Comparison of ENCODE assay signal across 11 mouse cellular contexts in genomic region chr14:13995206-13996097, GRCm38 (mm10). TPM values are rescaled to one million over a fixed set of nuclear protein-coding genes. Genes with fewer than 3 reads are reported as not detected.
A peak's percentile ranks its signal among the peaks of the same experiment; 100 is the strongest.
DNase-seq lines count a peak whose midpoint lies in the region; ATAC-seq and TF ChIP-seq lines count a peak whose summit lies in the region.
"Had no signal": no experiment of that assay in that cellular context is flagged by ENCODE, and none has a peak within 500 bp of the region (broad histone marks: within the 10 kb centered on the region; RNA-seq: fewer than 3 reads in every experiment).

No protein-coding gene starts in this region.

- TF ChIP-seq POLR2A in spleen, adult 2 months (IDR thresholded peaks at IDR 0.05; ENCODE audit: low read depth, low read length), result no peak

- no peaks in the 10 kb centered on the region for H3K36me3 ChIP-seq in spleen, adult 2 months (ENCODE audit: control insufficient read depth, insufficient read depth, low read length)
- H3K36me3 ChIP-seq: midbrain, embryonic 12.5 days had no signal

- no peak for DNase-seq in gastrocnemius, adult 2 months
- DNase-seq in gastrocnemius, postnatal 4 days (ENCODE audit: low spot score in 2 of 2), result no peak
- DNase-seq in spleen, adult 2 months (ENCODE audit: low read depth in 1 of 2, low spot score in 2 of 2), result no peak
- DNase-seq in spleen, adult 12 weeks (ENCODE audit: low spot score), result no peak
- peak; percentile 68 to 78 for DNase-seq in kidney, postnatal 25 days
- DNase-seq in cerebellum, postnatal 25 days, result no peak
- DNase-seq in thymus, postnatal 0 days (ENCODE audit: low spot score), result no peak
- DNase-seq: adrenal gland, postnatal 25 days; thymus, postnatal 36 days had no signal

- ATAC-seq in CD4-positive, CD25-positive, alpha-beta regulatory T cell, adult 4 months, result no peak

- intact Hi-C loops in gastrocnemius, adult 2 months (cut with DNase I), result no loop called here

- H3K4me3 ChIP-seq in gastrocnemius, adult 2 months, result no peak overlapping the region
- H3K4me3 ChIP-seq in spleen, adult 2 months (ENCODE audit: extremely low read depth, insufficient read depth, insufficient read length), result no peak overlapping the region
- H3K4me3 ChIP-seq: midbrain, embryonic 12.5 days had no signal

- H3K27me3 ChIP-seq in spleen, adult 2 months (ENCODE audit: control insufficient read depth, insufficient read depth, low read length), result no peaks in the 10 kb centered on the region
- H3K27me3 ChIP-seq: midbrain, embryonic 12.5 days had no signal

- H3K27ac ChIP-seq in gastrocnemius, adult 2 months, result no peak overlapping the region
- H3K27ac ChIP-seq in spleen, adult 2 months (ENCODE audit: insufficient read depth, low read length), result 0 out of 2 replicates have a peak overlapping the region, but pooled peaks have one; percentile 1
- H3K27ac ChIP-seq: midbrain, embryonic 12.5 days had no signal

- WGBS in spleen, adult 2 months, result 79% methylated on average over 9 of the region's 9 CpGs

- TF ChIP-seq CTCF in gastrocnemius, adult 2 months (IDR thresholded peaks at IDR 0.05), result peak; percentile 19; the same call in 1 of the 2 replicates
- no peak for TF ChIP-seq CTCF in spleen, adult 2 months (IDR thresholded peaks at IDR 0.05; ENCODE audit: extremely low read depth, insufficient read depth, insufficient read length, insufficient replicate concordance)

- no peaks in the 10 kb centered on the region for H3K4me1 ChIP-seq in spleen, adult 2 months (ENCODE audit: control insufficient read depth, insufficient read depth, insufficient read length)
- H3K4me1 ChIP-seq: midbrain, embryonic 12.5 days had no signal

RNA-seq across cellular contexts. Expression of gene Thoc7, which starts 33.8 kb away (rescaled TPM):
- total RNA-seq in gastrocnemius, adult 2 months (2021), result 100 to 1,000 TPM; 125 to 155 TPM
- 100 to 1,000 TPM; 101 to 109 TPM for total RNA-seq in gastrocnemius, postnatal 4 days (2021)
- polyA plus RNA-seq in spleen, adult 2 months (2012; rRNA removed), result 7.0 and 8.2 TPM in 2 replicates
- polyA plus RNA-seq in CD4-positive, CD25-positive, alpha-beta regulatory T cell, adult 4 months (2017; shearing (Covaris generic)), result 100 to 1,000 TPM; 113 to 135 TPM
- polyA plus RNA-seq in thymus, postnatal 0 days (2015; fragmentation: Nextera tagmentation; extraction: Ambion mirVana), result 235 TPM in 2 replicates

RNA-seq across cellular contexts. Expression of gene Atxn7, which starts 34.2 kb away (rescaled TPM):
- total RNA-seq in gastrocnemius, adult 2 months (2021), result 10 to 100 TPM; 18.1 to 20.5 TPM
- 10 to 100 TPM; 14.8 to 21.3 TPM for total RNA-seq in gastrocnemius, postnatal 4 days (2021)
- polyA plus RNA-seq in spleen, adult 2 months (2012; rRNA removed), result 20.3 and 24.3 TPM in 2 replicates
- 10 to 100 TPM; 12.0 to 13.9 TPM for polyA plus RNA-seq in CD4-positive, CD25-positive, alpha-beta regulatory T cell, adult 4 months (2017; shearing (Covaris generic))
- 2.6 and 4.3 TPM in 2 replicates for polyA plus RNA-seq in thymus, postnatal 0 days (2015; fragmentation: Nextera tagmentation; extraction: Ambion mirVana)

Comparison
In these comparisons a context has a peak if more than half of its experiments do, and no peak if none do; other contexts are left out.
1. DNase-seq: peak in kidney, postnatal 25 days (2 of 2); none in gastrocnemius, adult 2 months (single experiment), gastrocnemius, postnatal 4 days (0 of 2), spleen, adult 2 months (0 of 2), spleen, adult 12 weeks (single experiment), cerebellum, postnatal 25 days (0 of 2) and thymus, postnatal 0 days (single experiment).
2. RNA of gene Thoc7, which starts 33.8 kb away (polyA plus RNA-seq): 235 TPM in thymus, postnatal 0 days and 113 to 135 TPM in CD4-positive, CD25-positive, alpha-beta regulatory T cell, adult 4 months; 7.0 to 8.2 TPM in spleen, adult 2 months; every median in the first group is over 10 times any median in the second.